Mouse (Mus musculus): Measurements from ENCODE around the gene Abca12. TPM values are rescaled to one million over a fixed set of nuclear protein-coding genes. Genes with fewer than 3 reads are reported as not detected.

Abca12 gene
- polyA plus RNA-seq, 1 experiment from 2014 or later = 0.30 TPM

GRCm38 (mm10) chr1:71270083-71270482 lies 144.6 kb downstream of the Abca12 start:
- 89% methylated on average over 3 of the region's 3 CpGs for WGBS
- Histone ChIP-seq H3K4me3 (no peak overlapping the region), H3K4me1 (no peaks in the 10 kb centered on the region), H3K4me2 (no peak overlapping the region), H3K27me3 (no peaks in the 10 kb centered on the region), H3K9me3 (no peaks in the 10 kb centered on the region), H3K9ac (no peak overlapping the region), H3K36me3 (no peaks in the 10 kb centered on the region), H3K27ac (no peak overlapping the region)
- no peak for ATAC-seq (ENCODE audit: insufficient number of reproducible peaks, insufficient read depth, low FRiP score, low TSS enrichment, low read depth)

GRCm38 (mm10) chr1:71266630-71267029 lies 148.1 kb downstream of the Abca12 start:
- WGBS = 89% methylated on average over 8 of the region's 8 CpGs
- H3K4me2 ChIP-seq = no peak overlapping the region
- H3K9ac ChIP-seq = no peak overlapping the region
- no peaks in the 10 kb centered on the region for H3K9me3 ChIP-seq
- no peaks in the 10 kb centered on the region for H3K27me3 ChIP-seq
- no peaks in the 10 kb centered on the region for H3K36me3 ChIP-seq
- H3K4me1 ChIP-seq = no peaks in the 10 kb centered on the region
- H3K27ac ChIP-seq = no peak overlapping the region
- ATAC-seq (ENCODE audit: insufficient number of reproducible peaks, insufficient read depth, low FRiP score, low TSS enrichment, low read depth) = no peak
- H3K4me3 ChIP-seq = no peak overlapping the region

DNA sequence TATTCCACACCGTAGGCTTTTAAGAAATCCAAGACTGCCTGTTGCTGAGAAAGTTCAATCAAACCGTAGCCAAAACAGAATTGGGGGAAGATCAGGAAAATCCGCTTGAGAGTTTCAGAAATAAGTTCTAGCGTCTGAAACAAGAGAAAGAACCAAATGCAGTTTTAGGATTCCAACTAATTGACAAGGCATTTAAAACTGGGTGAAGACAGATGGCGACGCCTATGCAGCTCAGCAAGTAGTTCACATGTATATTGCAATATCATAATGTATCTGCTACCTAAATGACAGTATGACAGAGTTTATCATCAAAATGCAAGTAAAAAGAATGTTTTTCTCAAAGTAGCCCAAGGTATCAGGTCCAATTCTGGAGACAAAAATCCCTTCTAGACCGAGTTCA lies 151.2 kb downstream of the Abca12 start:
- no peak for ATAC-seq (ENCODE audit: insufficient number of reproducible peaks, insufficient read depth, low FRiP score, low TSS enrichment, low read depth)
- Histone ChIP-seq H3K36me3 (no peaks in the 10 kb centered on the region), H3K9ac (no peak overlapping the region), H3K9me3 (no peaks in the 10 kb centered on the region), H3K27ac (no peak overlapping the region), H3K4me3 (no peak overlapping the region), H3K4me1 (no peaks in the 10 kb centered on the region), H3K27me3 (no peaks in the 10 kb centered on the region), H3K4me2 (no peak overlapping the region)
- 88% methylated on average over 7 of the region's 7 CpGs for WGBS

DNA sequence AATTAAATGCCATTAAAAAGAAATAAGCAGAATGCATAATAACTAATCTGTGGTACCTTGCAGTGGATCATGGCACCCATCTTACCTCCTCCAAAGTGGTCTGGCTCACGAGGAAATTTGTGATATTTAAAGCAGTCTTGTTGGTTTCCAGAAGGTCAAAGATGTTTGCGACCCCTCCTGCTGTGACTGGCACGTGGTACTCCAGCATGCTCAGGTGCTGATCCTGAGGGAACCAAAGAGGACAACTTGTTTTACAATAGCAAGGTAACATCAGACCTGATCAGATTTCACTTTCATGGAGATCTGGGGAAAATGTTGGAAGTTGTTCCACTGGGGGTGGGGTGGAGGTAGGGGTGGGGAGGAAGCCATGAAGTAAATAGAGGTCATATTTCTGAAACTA lies 170.1 kb downstream of the Abca12 start:
- Histone ChIP-seq H3K9me3 (no peaks in the 10 kb centered on the region), H3K27me3 (no peaks in the 10 kb centered on the region), H3K4me1 (no peaks in the 10 kb centered on the region), H3K4me2 (no peak overlapping the region), H3K4me3 (no peak overlapping the region), H3K27ac (no peak overlapping the region), H3K9ac (no peak overlapping the region), H3K36me3 (no peaks in the 10 kb centered on the region)
- WGBS = 58% methylated on average over 3 of the region's 3 CpGs
- ATAC-seq (ENCODE audit: insufficient number of reproducible peaks, insufficient read depth, low FRiP score, low TSS enrichment, low read depth) = no peak

- H3K36me3 ChIP-seq = no peaks in the 10 kb centered on the region
These were observed 173.3 kb downstream of the Abca12 start for GRCm38 (mm10) chr1:71241396-71241795.

DNA sequence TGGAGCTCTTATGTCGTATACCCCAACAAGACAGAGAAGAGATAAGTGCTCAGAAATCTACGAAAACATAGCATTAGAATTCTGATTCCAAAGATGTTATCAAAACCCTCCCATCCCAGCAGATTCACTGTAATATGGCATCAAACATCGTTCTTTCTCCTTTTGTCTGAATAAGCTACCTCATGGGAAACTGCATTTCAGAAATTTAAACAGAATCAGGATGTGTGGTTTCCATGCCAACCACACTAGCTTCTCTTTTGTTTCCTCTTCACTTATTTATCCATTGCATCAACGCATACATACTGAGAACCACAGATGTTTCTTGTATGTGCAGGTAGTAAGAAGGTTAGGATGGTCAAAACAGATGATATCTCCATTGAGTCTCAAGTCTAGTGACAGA lies 175.1 kb downstream of the Abca12 start:
- H3K4me2 ChIP-seq = no peak overlapping the region
- 81% methylated on average over 4 of the region's 4 CpGs for WGBS
- H3K9me3 ChIP-seq = no peaks in the 10 kb centered on the region
- no peak overlapping the region for H3K27ac ChIP-seq
- no peaks in the 10 kb centered on the region for H3K4me1 ChIP-seq
- no peaks in the 10 kb centered on the region for H3K27me3 ChIP-seq
- no peak overlapping the region for H3K9ac ChIP-seq
- no peak overlapping the region for H3K4me3 ChIP-seq
- H3K36me3 ChIP-seq = no peaks in the 10 kb centered on the region
- ATAC-seq (ENCODE audit: insufficient number of reproducible peaks, insufficient read depth, low FRiP score, low TSS enrichment, low read depth) = no peak

More at GRCm38 (mm10) chr1:71241396-71241795, 173.3 kb downstream of the Abca12 start:
- H3K4me3 ChIP-seq = no peak overlapping the region
- H3K27ac ChIP-seq = no peak overlapping the region
- H3K4me2 ChIP-seq = no peak overlapping the region
- H3K9ac ChIP-seq = no peak overlapping the region
- no peaks in the 10 kb centered on the region for H3K27me3 ChIP-seq
- 76% methylated on average over 1 of the region's 1 CpGs for WGBS
- no peaks in the 10 kb centered on the region for H3K9me3 ChIP-seq
- H3K4me1 ChIP-seq = no peaks in the 10 kb centered on the region
- ATAC-seq (ENCODE audit: insufficient number of reproducible peaks, insufficient read depth, low FRiP score, low TSS enrichment, low read depth) = no peak

- WGBS = 93% methylated on average over 3 of the region's 3 CpGs
These were observed 179.4 kb downstream of the Abca12 start for GRCm38 (mm10) chr1:71235335-71235734.

GRCm38 (mm10) chr1:71231211-71231610 lies 183.5 kb downstream of the Abca12 start:
- no peak for ATAC-seq (ENCODE audit: insufficient number of reproducible peaks, insufficient read depth, low FRiP score, low TSS enrichment, low read depth)
- H3K4me1 ChIP-seq = no peaks in the 10 kb centered on the region
- no peaks in the 10 kb centered on the region for H3K27me3 ChIP-seq
- H3K4me3 ChIP-seq = no peak overlapping the region
- no peak overlapping the region for H3K27ac ChIP-seq
- no peaks in the 10 kb centered on the region for H3K9me3 ChIP-seq
- no peaks in the 10 kb centered on the region for H3K36me3 ChIP-seq
- no peak overlapping the region for H3K9ac ChIP-seq
- WGBS = 79% methylated on average over 2 of the region's 2 CpGs
- no peak overlapping the region for H3K4me2 ChIP-seq

More at GRCm38 (mm10) chr1:71235335-71235734, 179.4 kb downstream of the Abca12 start:
- H3K4me2 ChIP-seq = no peak overlapping the region
- H3K27ac ChIP-seq = no peak overlapping the region
- H3K4me1 ChIP-seq = no peaks in the 10 kb centered on the region
- no peaks in the 10 kb centered on the region for H3K27me3 ChIP-seq
- H3K4me3 ChIP-seq = no peak overlapping the region
- no peaks in the 10 kb centered on the region for H3K36me3 ChIP-seq
- H3K9ac ChIP-seq = no peak overlapping the region
- no peaks in the 10 kb centered on the region for H3K9me3 ChIP-seq
- ATAC-seq (ENCODE audit: insufficient number of reproducible peaks, insufficient read depth, low FRiP score, low TSS enrichment, low read depth) = no peak

GRCm38 (mm10) chr1:71203581-71203980 lies 211.1 kb downstream of the Abca12 start:
- Histone ChIP-seq H3K36me3 (no peaks in the 10 kb centered on the region), H3K9me3 (no peaks in the 10 kb centered on the region), H3K4me1 (no peaks in the 10 kb centered on the region), H3K27me3 (no peaks in the 10 kb centered on the region), H3K9ac (no peak overlapping the region), H3K27ac (no peak overlapping the region), H3K4me2 (no peak overlapping the region), H3K4me3 (no peak overlapping the region)
- ATAC-seq (ENCODE audit: insufficient number of reproducible peaks, insufficient read depth, low FRiP score, low TSS enrichment, low read depth) = no peak
- WGBS = 85% methylated on average over 4 of the region's 4 CpGs

GRCm38 (mm10) chr1:71196191-71196590 lies 218.5 kb downstream of the Abca12 start:
- no peak overlapping the region for H3K9ac ChIP-seq
- no peak overlapping the region for H3K27ac ChIP-seq
- no peak overlapping the region for H3K4me2 ChIP-seq
- H3K27me3 ChIP-seq = no peaks in the 10 kb centered on the region
- no peaks in the 10 kb centered on the region for H3K36me3 ChIP-seq
- H3K4me3 ChIP-seq = no peak overlapping the region
- ATAC-seq (ENCODE audit: insufficient number of reproducible peaks, insufficient read depth, low FRiP score, low TSS enrichment, low read depth) = no peak
- 89% methylated on average over 6 of the region's 6 CpGs for WGBS
- H3K4me1 ChIP-seq = no peaks in the 10 kb centered on the region
- H3K9me3 ChIP-seq = no peaks in the 10 kb centered on the region

GRCm38 (mm10) chr1:71195333-71195732 lies 219.4 kb downstream of the Abca12 start:
- no peaks in the 10 kb centered on the region for H3K27me3 ChIP-seq
- 84% methylated on average over 4 of the region's 4 CpGs for WGBS
- H3K9ac ChIP-seq = no peak overlapping the region
- ATAC-seq (ENCODE audit: insufficient number of reproducible peaks, insufficient read depth, low FRiP score, low TSS enrichment, low read depth) = no peak
- no peak overlapping the region for H3K4me3 ChIP-seq
- no peak overlapping the region for H3K4me2 ChIP-seq
- no peaks in the 10 kb centered on the region for H3K4me1 ChIP-seq
- H3K36me3 ChIP-seq = no peaks in the 10 kb centered on the region
- no peak overlapping the region for H3K27ac ChIP-seq
- H3K9me3 ChIP-seq = no peaks in the 10 kb centered on the region

GRCm38 (mm10) chr1:71193931-71194330 lies 220.8 kb downstream of the Abca12 start:
- H3K9ac ChIP-seq = no peak overlapping the region
- H3K4me1 ChIP-seq = no peaks in the 10 kb centered on the region
- no peak overlapping the region for H3K4me3 ChIP-seq
- H3K27ac ChIP-seq = no peak overlapping the region
- no peak for ATAC-seq (ENCODE audit: insufficient number of reproducible peaks, insufficient read depth, low FRiP score, low TSS enrichment, low read depth)
- H3K27me3 ChIP-seq = no peaks in the 10 kb centered on the region
- no peak overlapping the region for H3K4me2 ChIP-seq
- 89% methylated on average over 1 of the region's 1 CpGs for WGBS
- no peaks in the 10 kb centered on the region for H3K36me3 ChIP-seq
- H3K9me3 ChIP-seq = no peaks in the 10 kb centered on the region
